Mouse (Mus musculus): ENCODE data around the gene Rb1.
A peak's percentile ranks its signal among the peaks of the same experiment; 100 is the strongest.

Gene Rb1

GRCm38 (mm10) chr14:73334926-73335805 is 9.5 kb upstream of the Rb1 start:
- DNase-seq = no peak

- no peak for DNase-seq
Measured at GRCm38 (mm10) chr14:73333880-73334279, 8.3 kb upstream of the Rb1 start.

GRCm38 (mm10) chr14:73331386-73331785 is 5.8 kb upstream of the Rb1 start:
- DNase-seq = peak; percentile 42 to 45

- DNase-seq = no peak
Measured at GRCm38 (mm10) chr14:73329871-73330270, 4.2 kb upstream of the Rb1 start.

DNA sequence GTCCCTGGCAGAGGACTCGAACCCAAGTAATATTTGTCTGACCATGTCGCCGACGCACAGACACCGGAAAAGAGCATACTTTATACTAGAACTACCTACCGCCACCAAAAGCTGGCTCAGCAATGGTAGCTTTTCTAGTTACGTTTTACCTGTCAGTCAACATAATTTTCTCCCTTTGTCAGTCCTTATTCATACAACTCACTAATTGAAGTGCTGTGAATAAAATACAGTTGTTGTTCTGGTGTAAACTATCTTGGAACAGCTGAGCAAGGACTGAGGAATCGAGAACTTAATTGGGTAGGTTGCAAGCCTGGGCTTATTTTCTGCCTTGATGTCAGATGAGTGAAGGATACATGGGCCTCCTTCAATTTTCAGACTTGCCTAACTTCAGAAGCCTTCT is 889 bp upstream of the Rb1 start:
- DNase-seq = no peak

DNA sequence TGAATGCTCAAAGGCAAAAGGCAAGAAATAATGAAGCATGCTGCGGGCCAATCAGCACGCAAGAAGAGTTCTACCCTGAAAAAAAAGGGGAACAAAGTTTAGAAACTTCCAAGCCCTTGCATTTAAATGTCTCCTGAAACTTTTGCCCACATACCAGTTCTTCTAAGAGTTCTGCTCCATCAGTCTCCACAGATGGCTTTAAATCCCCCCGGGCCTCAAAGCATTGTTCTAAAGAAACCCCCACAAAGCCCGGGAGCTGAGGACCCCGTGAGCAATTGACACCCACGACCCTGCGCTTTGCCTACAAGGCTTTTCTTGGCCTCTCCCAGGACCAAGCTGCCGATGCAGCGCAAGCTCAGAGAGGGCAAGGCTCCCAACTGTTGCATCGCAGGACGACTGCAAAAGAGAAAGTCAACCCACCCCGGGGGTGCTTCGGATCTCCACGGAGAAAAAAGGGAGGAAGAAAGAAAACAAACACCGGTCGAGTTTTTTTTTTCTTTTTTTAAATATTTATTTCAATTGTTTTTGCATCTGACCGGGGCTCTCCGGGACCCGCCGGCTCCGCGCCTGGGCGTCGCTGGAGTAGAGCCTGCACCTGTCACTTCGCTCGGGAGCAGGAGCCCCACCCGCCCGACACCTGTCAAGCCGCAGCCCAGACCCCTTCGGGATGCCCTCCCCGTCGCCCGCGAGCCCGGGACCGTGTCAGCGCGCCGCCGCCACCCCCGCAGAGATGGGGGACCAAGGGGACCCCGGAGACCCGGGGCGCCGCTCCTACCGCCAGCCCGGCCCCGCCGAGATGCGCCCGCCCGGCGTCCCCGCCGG is 777 bp downstream of the Rb1 start:
- DNase-seq = peak; percentile 53 to 62

- DNase-seq = no peak
Measured at GRCm38 (mm10) chr14:73323965-73324364, 1.7 kb downstream of the Rb1 start.

GRCm38 (mm10) chr14:73322142-73322541 is 3.5 kb downstream of the Rb1 start:
- no peak for DNase-seq

GRCm38 (mm10) chr14:73316933-73317332 is 8.7 kb downstream of the Rb1 start:
- no peak for DNase-seq

DNA sequence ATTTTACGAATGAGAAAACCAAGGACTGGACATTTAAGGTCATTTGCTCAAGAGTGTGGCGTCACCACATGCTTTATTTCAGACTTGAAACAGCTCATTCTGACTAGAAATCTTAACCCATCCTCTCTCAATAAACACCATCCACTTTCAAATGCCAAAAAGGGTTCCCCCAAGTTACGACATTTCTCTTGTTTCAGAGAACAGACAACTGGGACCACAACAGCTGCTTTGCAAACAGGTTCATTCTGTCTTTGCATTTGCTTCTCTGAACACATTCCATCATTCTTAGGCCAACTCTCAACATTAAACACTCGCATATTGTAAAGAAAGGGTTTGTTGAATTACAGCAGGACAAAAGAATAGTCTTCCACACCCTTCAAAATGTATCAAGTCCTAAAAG is 11.8 kb downstream of the Rb1 start:
- DNase-seq = no peak

DNA sequence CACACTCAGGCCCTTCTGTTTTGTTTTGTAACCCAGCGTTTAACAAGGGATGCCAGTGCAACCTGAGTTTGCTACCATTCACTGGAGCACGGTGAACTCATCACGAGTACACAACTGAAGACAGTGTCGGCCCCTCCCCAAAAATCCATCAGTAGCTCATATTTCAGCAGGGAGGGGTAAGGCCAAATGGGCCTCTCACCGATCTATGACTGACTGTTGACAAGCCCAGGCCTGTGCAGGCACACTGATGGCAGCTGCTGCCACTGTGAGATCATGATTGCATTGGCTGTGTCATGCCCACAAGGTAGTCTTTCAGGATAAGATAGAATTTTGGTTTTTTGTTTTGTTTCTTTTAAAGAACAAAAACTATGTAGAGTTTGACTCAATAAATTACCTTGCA is 12.2 kb downstream of the Rb1 start:
- DNase-seq = no peak

DNA sequence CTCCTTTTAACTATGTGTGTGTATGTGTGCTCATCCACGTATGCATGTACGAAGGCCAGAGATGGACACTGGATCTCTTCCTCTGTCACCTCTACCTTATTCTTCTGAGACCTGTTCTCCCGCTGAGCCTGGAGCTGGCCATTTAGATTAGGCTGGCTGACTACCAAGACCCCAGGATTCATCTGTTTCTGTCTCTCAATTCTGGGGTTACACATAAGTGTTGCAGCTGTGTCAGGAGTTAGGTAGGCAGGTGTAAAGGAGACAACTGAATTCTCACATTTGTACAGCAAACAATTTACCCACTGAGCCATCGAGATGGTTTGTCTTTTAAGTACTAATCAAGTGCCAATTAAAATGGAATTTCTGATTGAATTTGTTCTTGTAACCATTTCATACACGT is 12.7 kb downstream of the Rb1 start:
- DNase-seq = no peak

- no peak for DNase-seq
Measured at GRCm38 (mm10) chr14:73307490-73307889, 18.1 kb downstream of the Rb1 start.

DNA sequence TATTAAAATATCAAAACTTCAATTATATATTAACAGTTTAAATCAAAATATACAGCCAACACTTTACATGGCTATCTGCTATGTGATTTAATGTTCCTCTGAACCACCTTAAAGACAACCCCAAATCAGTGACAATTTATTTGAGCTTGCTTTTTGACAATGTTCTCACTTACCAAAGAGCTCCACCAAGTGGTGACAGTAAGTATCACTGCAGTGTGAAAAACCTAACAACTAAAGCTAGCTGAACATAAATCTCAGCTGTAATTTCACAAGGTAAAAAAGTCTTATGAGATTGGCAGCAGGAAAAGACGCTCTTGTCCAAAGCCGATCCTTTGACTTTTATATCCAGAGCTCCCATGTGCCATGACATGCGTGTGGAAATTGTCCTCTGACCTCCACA is 22.4 kb downstream of the Rb1 start:
- peak; percentile 33 to 52 for DNase-seq

- no peak for DNase-seq
Measured at GRCm38 (mm10) chr14:73301856-73302255, 23.8 kb downstream of the Rb1 start.

- DNase-seq = no peak
Measured at GRCm38 (mm10) chr14:73295512-73295911, 30.1 kb downstream of the Rb1 start.

DNA sequence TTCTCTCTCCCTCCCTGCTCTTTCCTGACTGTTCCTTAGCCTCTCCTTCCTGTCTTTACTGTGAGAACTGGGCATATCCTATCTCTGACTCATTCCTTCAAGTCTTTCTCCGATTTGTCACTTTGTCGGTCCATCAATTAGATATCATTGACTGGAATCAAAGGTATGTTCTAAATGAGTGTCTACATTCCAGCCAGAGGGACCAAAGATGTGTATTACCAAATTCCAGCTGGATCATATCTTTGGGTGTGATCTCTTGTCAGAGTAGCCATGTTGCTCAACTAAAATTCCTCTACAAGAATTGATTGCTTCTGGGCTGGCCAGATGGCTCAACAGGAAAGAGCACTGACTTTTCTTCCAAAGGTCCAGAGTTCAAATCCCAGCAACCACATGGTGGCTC is 32.0 kb downstream of the Rb1 start:
- DNase-seq = no peak

GRCm38 (mm10) chr14:73292434-73292833 is 33.2 kb downstream of the Rb1 start:
- no peak for DNase-seq

GRCm38 (mm10) chr14:73289915-73290314 is 35.7 kb downstream of the Rb1 start:
- no peak for DNase-seq

GRCm38 (mm10) chr14:73280996-73281395 is 44.6 kb downstream of the Rb1 start:
- peak; percentile 13 to 29 for DNase-seq

- DNase-seq = no peak
Measured at GRCm38 (mm10) chr14:73279096-73279495, 46.5 kb downstream of the Rb1 start.

DNA sequence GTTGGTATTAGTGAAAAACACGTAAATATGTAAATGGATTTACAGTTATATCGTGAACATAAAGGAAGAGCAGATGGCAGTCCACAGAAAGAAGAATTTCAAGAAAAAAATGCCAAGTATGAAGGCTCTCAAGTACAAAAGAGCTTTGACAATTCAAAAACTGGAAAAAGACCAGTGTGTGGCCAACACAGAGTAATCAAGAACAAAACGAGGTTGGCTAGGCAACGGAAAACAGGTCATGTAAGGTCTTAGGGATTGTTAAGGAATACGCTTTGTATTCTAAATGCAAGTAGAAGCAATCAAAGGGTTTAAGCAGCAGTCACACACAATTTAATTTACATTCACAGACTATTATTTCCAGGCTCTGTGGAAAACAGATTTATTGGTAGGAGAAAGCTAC is 53.8 kb downstream of the Rb1 start:
- no peak for DNase-seq

GRCm38 (mm10) chr14:73266166-73266565 is 59.5 kb downstream of the Rb1 start:
- peak; percentile 20 to 32 for DNase-seq

DNA sequence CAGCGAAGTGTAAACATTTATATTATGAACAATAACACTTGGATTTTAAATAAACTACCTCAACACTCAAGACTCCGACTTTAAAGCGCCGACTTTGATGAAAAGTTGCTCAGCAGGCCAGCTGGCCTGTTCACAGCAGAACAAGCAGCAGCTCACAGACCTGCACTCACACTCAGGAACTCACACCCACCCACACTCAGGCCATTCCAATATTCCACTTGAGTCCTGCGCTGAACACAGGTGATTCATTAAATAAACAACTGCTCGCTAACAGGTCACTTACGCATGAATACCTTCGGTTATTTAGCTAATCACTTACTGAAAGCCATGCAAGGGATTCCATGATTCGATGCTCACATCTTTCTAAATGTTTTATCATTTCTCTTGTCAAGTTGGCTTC is 63.4 kb downstream of the Rb1 start:
- no peak for DNase-seq
